In the genomic region with DNA sequence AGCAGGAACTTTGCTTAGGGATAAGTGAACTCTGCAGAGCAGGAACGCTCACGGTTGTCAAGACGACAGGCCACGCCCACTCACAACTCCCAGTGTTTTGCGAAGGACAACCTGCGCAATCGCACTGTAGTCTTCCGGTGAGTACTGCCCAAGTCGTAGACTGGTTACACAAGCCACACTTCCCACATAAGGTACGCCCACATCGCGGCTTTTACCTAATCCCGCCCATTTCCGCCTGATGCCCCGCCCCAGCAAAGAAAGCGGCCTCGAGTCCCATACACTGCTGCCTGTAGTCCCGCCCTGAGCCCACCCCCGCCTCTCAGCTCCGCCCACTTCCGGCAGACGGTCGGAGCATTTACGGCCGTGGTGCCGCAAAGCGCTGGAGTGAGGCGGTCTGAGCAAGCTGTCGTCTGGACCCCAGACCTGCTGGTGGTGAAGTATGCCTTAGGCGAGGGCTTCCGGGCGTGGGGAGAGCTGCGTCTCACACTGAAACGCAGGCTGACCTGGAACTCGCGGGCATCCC, we compare ENCODE assay signal across 8 mouse cellular contexts. TPM values are rescaled to one million over a fixed set of nuclear protein-coding genes. Genes with fewer than 3 reads are reported as not detected.
DNase-seq lines count a peak whose midpoint lies in the region; ATAC-seq lines count a peak whose summit lies in the region.

TSS of gene Casc1 (minus strand) at position 190 of the 523 bp plus-strand sequence.
TSS of gene Etfrf1 (plus strand) at position 319 of the 523 bp plus-strand sequence.

- peak within 1 kb of the TSS; percentile 45 for H3K4me3 ChIP-seq in forebrain, embryonic 14.5 days (ENCODE audit: low read depth, low read length)
- peak within 1 kb of the TSS; percentile 81 for H3K4me3 ChIP-seq in neural tube, embryonic 15.5 days (replicated peaks)

- H3K9me3 ChIP-seq in forebrain, embryonic 14.5 days (replicated peaks; ENCODE audit: control insufficient read depth, low read length) = no peaks in the 10 kb centered on the region
- no peaks in the 10 kb centered on the region for H3K9me3 ChIP-seq in neural tube, embryonic 15.5 days (replicated peaks)

- no peaks in the 10 kb centered on the region for H3K27me3 ChIP-seq in forebrain, embryonic 14.5 days (replicated peaks; ENCODE audit: control insufficient read depth, insufficient read depth, low read length)
- no peaks in the 10 kb centered on the region for H3K27me3 ChIP-seq in neural tube, embryonic 15.5 days (replicated peaks)

- peaks cover 4% of the 10 kb centered on the region; the same call in 1 of the 2 replicates for H3K4me1 ChIP-seq in forebrain, embryonic 14.5 days (ENCODE audit: control insufficient read depth, insufficient read depth, low read length)
- H3K4me1 ChIP-seq in neural tube, embryonic 15.5 days = peaks cover 15% of the 10 kb centered on the region

- H3K27ac ChIP-seq in forebrain, embryonic 14.5 days (ENCODE audit: low read depth, low read length) = peak within 1 kb of the TSS; percentile 91
- H3K27ac ChIP-seq in neural tube, embryonic 15.5 days (replicated peaks) = peak within 1 kb of the TSS; percentile 97

- peak within 1 kb of the TSS; percentile 74 for H3K9ac ChIP-seq in forebrain, embryonic 14.5 days (ENCODE audit: low read length)
- peak within 1 kb of the TSS; percentile 90 for H3K9ac ChIP-seq in neural tube, embryonic 15.5 days (replicated peaks)

- intact Hi-C loops in heart, postnatal 14 days (cut with DNase I) = loop anchor here (1.0 to 5.0 kb wide), 2 partner anchors 36 to 130 kb away; no protein-coding TSS in a partner anchor

- peak; percentile 100 for DNase-seq in ES-CJ7 (ENCODE audit: low read depth, low spot score)
- peak; percentile 99 for DNase-seq in cerebellum, adult 11 months
- DNase-seq in forebrain, embryonic 14.5 days (ENCODE audit: low spot score) = peak; percentile 100
- DNase-seq in heart, postnatal 14 days = peak; percentile 96 to 97
- DNase-seq in layer of hippocampus, adult 11-12 months (ENCODE audit: low spot score) = peak; percentile 99
- peak; percentile 100 for DNase-seq in lung, adult 18-20 months
- peak; percentile 99 for DNase-seq in testis, postnatal 14 days (ENCODE audit: low spot score)

- under 1% methylated on average over 33 of the region's 36 CpGs for WGBS in forebrain, embryonic 14.5 days
- WGBS in neural tube, embryonic 15.5 days = under 1% methylated on average over 36 of the region's 36 CpGs

- peak within 1 kb of the TSS; percentile 58 for H3K4me2 ChIP-seq in forebrain, embryonic 14.5 days (ENCODE audit: low read length)
- H3K4me2 ChIP-seq in neural tube, embryonic 15.5 days = peak within 1 kb of the TSS; percentile 79

- peaks cover 1% of the 10 kb centered on the region; the same call in 1 of the 2 replicates for H3K36me3 ChIP-seq in forebrain, embryonic 14.5 days (ENCODE audit: control insufficient read depth, insufficient read depth, low read length)
- no peaks in the 10 kb centered on the region for H3K36me3 ChIP-seq in neural tube, embryonic 15.5 days

- peak; percentile 100 for ATAC-seq in forebrain, embryonic 14.5 days
- ATAC-seq in neural tube, embryonic 15.5 days (ENCODE audit: low FRiP score) = peak; percentile 100

RNA-seq across cellular contexts. Expression of gene Casc1, which starts in this region (rescaled TPM):
- 1.0 and 1.1 TPM in 2 replicates for polyA plus RNA-seq in forebrain, embryonic 14.5 days (2014; fragmentation: Nextera tagmentation; extraction: Ambion mirVana)
- total RNA-seq in heart, postnatal 14 days (2021) = under 1 TPM; 0.76 to 0.86 TPM
- polyA plus RNA-seq in neural tube, embryonic 15.5 days (2015; fragmentation: Nextera tagmentation; extraction: Ambion mirVana) = 0.56 and 0.70 TPM in 2 replicates

RNA-seq across cellular contexts. Expression of gene Etfrf1, which starts in this region (rescaled TPM):
- polyA plus RNA-seq in forebrain, embryonic 14.5 days (2014; fragmentation: Nextera tagmentation; extraction: Ambion mirVana) = 23.2 and 26.6 TPM in 2 replicates
- 100 to 1,000 TPM; 109 to 115 TPM for total RNA-seq in heart, postnatal 14 days (2021)
- polyA plus RNA-seq in neural tube, embryonic 15.5 days (2015; fragmentation: Nextera tagmentation; extraction: Ambion mirVana) = 24.0 and 24.4 TPM in 2 replicates

Comparison
In these comparisons a context has a peak if more than half of its experiments do, and no peak if none do; other contexts are left out.
1. Peak in every context shown above with its lines: DNase-seq, ATAC-seq, H3K4me3 ChIP-seq and H3K27ac ChIP-seq.